Mouse (Mus musculus) hindbrain, embryonic 14.5 days (tissue): ENCODE data around the gene Mmrn1. TPM values are rescaled to one million over a fixed set of nuclear protein-coding genes. Genes with fewer than 3 reads are reported as not detected.

Experiments used
- ATAC-seq: fragments of 200-750 bp; cut with Nextera tagmentation; 2 replicates; pipeline ENCODE4 v1.8.0; 2017; ENCODE audit warnings: moderate number of reproducible peaks, mild to moderate bottlenecking, moderate TSS enrichment, moderate library complexity; ENCODE audit not compliant: low FRiP score
- DNase-seq: peaks from one replicate; pipeline ENCODE4 v3.0.0-alpha.2; 2015; ENCODE audit warnings: low spot score
- H3K27ac ChIP-seq: fragments of 300-500 bp; sonication (generic); 2 replicates; pipeline ENCODE4 v1.5.1; 2014; ENCODE audit warnings: mild to moderate bottlenecking, moderate library complexity
- H3K27me3 ChIP-seq: fragments of 300-500 bp; sonication (generic); 2 replicates; pipeline ENCODE4 v1.6.1; 2014; ENCODE audit warnings: mild to moderate bottlenecking, low read length, mixed read lengths; ENCODE audit not compliant: control insufficient read depth, insufficient read depth
- H3K36me3 ChIP-seq: fragments of 300-500 bp; sonication (generic); replicated peaks from 2 replicates; pipeline ENCODE4 v1.6.1; 2014; ENCODE audit not compliant: control insufficient read depth, insufficient read depth
- H3K4me1 ChIP-seq: fragments of 300-500 bp; sonication (generic); replicated peaks from 2 replicates; pipeline ENCODE4 v1.6.1; 2014; ENCODE audit warnings: antibody characterized with exemption, low read length, mixed read lengths; ENCODE audit not compliant: control insufficient read depth, insufficient read depth
- H3K4me2 ChIP-seq: fragments of 300-500 bp; sonication (generic); replicated peaks from 2 replicates; pipeline ENCODE4 v1.6.1; 2014; ENCODE audit warnings: mild to moderate bottlenecking, moderate library complexity
- H3K4me3 ChIP-seq: fragments of 300-500 bp; sonication (generic); replicated peaks from 2 replicates; pipeline ENCODE4 v1.5.1; 2014; ENCODE audit warnings: mild to moderate bottlenecking, low read length
- H3K9ac ChIP-seq: fragments of 300-500 bp; sonication (generic); 2 replicates; pipeline ENCODE4 v1.6.1; 2014
- H3K9me3 ChIP-seq: fragments of 300-500 bp; sonication (generic); 2 replicates; pipeline ENCODE4 v1.6.1; 2016; ENCODE audit warnings: low read length; ENCODE audit not compliant: control insufficient read depth
- WGBS: fragments of 180-500 bp; shearing (Covaris S2); extraction: QIAGEN DNeasy Blood & Tissue Kit; methylation state at CpG from one replicate; pipeline ENCODE4 v1.1.7; 2014; 5-methylcytosine and 5-hydroxymethylcytosine counted together
- polyA plus RNA-seq: library from polyadenylated mRNA; unstranded; fragments of >200 nt; fragmentation: Nextera tagmentation; extraction: Ambion mirVana; gene quantifications from 2 replicates; pipeline ENCODE4 v1.2.1, GENCODE M21; 2014

Mmrn1 gene
- polyA plus RNA-seq, 1 experiment from 2014 or later = 4.2 TPM

DNA sequence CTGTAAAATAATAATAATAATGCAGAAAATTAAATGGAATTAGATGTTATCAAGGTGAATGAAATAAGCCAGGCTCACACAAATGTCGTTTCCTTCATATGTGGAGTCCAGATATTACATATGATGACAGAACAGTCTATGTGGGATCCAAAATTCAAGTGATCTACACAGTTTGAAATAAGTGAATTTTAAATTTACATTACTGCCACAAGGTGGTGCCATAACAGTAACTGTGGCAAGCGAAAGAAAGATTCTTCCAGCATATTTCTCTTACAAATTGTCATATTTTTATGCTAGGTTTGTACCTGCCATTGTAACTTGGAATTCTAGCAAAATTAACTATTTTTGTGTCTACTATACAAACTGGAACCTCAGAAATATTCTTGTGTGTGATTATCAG is 61.1 kb downstream of the Mmrn1 start:
- ATAC-seq (no peak), DNase-seq (peak; percentile 78)
- Histone ChIP-seq H3K27ac (no peak overlapping the region), H3K36me3 (no peaks in the 10 kb centered on the region), H3K9me3 (no peaks in the 10 kb centered on the region), H3K27me3 (no peaks in the 10 kb centered on the region), H3K4me2 (no peak overlapping the region), H3K4me1 (no peaks in the 10 kb centered on the region), H3K9ac (no peak overlapping the region), H3K4me3 (no peak overlapping the region)
- 44% methylated on average over 2 of the region's 2 CpGs for WGBS

DNA sequence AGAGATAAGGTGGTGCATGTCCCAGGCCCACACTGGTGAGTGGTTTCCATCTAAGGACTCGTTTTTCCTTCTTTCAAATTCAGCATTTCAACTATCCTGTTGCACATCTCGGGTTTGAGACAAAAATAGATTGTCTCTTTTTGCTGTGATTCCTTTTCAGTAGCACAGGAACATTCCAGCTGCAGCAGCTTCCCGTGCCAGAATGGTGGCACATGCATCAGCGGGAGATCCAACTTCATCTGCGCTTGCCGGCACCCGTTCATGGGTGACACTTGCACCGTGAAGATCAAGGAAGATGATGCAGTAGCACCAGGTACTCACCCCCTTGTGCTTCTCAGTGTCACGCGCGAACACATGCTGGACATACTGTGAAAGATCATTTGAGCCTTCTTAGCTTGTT is 62.1 kb downstream of the Mmrn1 start:
- Histone ChIP-seq H3K27ac (no peak overlapping the region), H3K36me3 (no peaks in the 10 kb centered on the region), H3K9ac (no peak overlapping the region), H3K27me3 (no peaks in the 10 kb centered on the region), H3K4me1 (no peaks in the 10 kb centered on the region), H3K4me3 (no peak overlapping the region), H3K4me2 (no peak overlapping the region), H3K9me3 (no peaks in the 10 kb centered on the region)
- DNase-seq (no peak), ATAC-seq (no peak)
- 90% methylated on average over 11 of the region's 11 CpGs for WGBS

DNA sequence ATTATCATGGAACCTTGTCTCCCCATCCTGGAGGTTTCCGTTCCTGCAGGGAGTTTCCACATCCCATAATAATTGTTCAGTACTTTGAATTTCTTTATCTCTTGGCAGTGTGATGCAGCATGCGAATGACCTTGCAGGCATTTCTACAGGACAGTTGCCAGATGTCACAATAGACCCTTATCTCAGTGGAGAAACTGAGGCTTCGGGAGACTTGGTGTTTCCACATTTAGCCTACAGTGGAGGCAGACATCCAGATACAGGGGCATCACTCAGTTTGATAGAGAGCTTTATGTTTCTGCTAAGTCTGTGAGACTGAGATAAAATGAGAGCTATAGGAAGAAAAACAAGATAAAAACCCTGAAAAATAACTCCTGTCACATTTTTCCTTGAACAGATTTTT is 63.0 kb downstream of the Mmrn1 start:
- no peak overlapping the region for H3K27ac ChIP-seq
- H3K4me3 ChIP-seq = no peak overlapping the region
- H3K9ac ChIP-seq = no peak overlapping the region
- H3K9me3 ChIP-seq = no peaks in the 10 kb centered on the region
- WGBS = 92% methylated on average over 3 of the region's 3 CpGs
- H3K27me3 ChIP-seq = no peaks in the 10 kb centered on the region
- DNase-seq (no peak), ATAC-seq (no peak)
- H3K4me2 ChIP-seq = no peak overlapping the region
- H3K4me1 ChIP-seq = no peaks in the 10 kb centered on the region
- no peaks in the 10 kb centered on the region for H3K36me3 ChIP-seq

DNA sequence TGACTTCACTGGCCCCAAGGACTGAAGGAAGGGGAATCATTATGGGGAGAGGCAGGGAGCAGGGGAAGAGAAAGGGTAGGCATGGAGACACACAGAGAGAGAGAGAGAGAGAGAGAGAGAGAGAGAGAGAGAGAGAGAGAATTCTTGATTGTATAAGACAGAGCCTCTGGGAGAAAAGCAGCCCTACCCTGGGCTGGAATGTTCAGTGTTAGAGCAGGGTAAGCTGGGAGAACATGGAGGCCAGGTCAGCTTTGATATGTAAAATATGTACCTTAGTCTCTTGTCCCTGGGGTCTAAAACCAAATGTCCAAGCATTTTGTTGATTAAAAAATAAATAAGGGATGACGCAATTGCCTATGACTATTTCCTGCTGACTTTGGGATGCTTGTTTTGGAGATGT is 67.6 kb downstream of the Mmrn1 start:
- Histone ChIP-seq H3K27me3 (no peaks in the 10 kb centered on the region), H3K4me3 (no peak overlapping the region), H3K9me3 (no peaks in the 10 kb centered on the region), H3K36me3 (no peaks in the 10 kb centered on the region), H3K4me2 (no peak overlapping the region), H3K9ac (no peak overlapping the region), H3K4me1 (peaks cover 10% of the 10 kb centered on the region; the same call in 1 of the 2 replicates), H3K27ac (no peak overlapping the region)
- ATAC-seq (no peak), DNase-seq (no peak)
- 91% methylated on average over 1 of the region's 1 CpGs for WGBS

DNA sequence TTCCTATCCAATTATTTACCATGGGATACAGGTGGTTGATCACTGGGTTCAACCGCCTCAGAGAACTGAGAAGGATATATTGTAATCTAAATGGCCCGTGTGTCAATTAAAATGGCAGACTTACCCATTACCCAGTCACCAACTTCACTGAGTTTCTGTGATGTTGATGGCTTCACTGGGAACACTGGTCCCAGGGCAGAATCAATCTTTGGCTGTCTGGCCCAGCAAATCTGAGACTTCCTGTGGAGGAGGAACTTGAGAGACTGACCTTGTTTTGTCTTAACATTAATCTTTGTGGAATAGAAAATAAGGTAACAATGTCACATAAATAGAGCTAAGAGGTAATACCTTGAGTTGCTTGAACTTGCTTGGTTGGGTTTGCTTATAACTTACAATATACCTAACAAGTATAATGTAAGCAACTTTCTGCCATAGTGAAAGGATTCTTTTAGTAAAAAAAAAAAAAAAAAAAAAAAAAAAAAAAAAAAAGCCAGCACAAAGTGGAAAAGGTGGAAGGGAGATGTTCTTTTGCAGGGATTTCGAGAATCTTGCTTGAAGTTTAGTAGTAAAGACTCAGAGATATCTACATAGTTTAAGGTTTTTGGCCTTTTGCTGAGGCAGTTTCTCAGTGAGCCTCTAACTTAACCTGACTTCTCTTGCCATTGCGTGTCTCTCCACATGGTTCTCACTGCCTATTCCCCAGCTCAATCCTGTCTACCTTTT is 68.8 kb downstream of the Mmrn1 start:
- DNase-seq = no peak

DNA sequence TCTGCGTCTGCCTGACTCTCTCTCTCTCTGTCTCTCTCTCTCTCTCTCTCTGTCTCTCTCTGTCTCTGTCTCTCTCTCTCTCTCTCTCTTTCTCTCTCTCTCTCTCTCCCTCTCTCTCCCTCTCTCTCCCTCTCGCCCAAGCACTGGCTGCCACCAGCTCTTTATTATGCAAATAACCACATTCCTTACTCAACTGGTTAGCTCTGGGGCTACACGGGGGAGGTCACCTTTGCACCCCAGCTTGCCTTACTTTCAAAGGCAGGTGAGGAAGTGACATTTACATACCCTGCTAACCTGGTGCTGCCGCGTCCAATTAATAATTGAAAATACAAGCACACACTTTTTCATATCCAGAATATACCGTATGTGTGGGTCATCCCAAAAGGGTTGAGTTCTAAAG is 69.3 kb downstream of the Mmrn1 start:
- H3K4me1 ChIP-seq = peaks cover 10% of the 10 kb centered on the region; the same call in 1 of the 2 replicates
- H3K4me3 ChIP-seq = no peak overlapping the region
- DNase-seq (no peak), ATAC-seq (no peak; the same call in 1 of the 2 replicates)
- no peaks in the 10 kb centered on the region for H3K9me3 ChIP-seq
- WGBS = 9% methylated on average over 6 of the region's 6 CpGs
- peak overlapping the region; percentile 18 for H3K4me2 ChIP-seq
- no peaks in the 10 kb centered on the region for H3K27me3 ChIP-seq
- no peak overlapping the region for H3K9ac ChIP-seq
- no peak overlapping the region for H3K27ac ChIP-seq
- no peaks in the 10 kb centered on the region for H3K36me3 ChIP-seq

More for the DNA sequence above, 68.8 kb downstream of the Mmrn1 start:
- Histone ChIP-seq H3K27ac (no peak overlapping the region), H3K4me3 (no peak overlapping the region), H3K9me3 (no peaks in the 10 kb centered on the region), H3K4me2 (no peak overlapping the region), H3K9ac (no peak overlapping the region), H3K27me3 (no peaks in the 10 kb centered on the region), H3K36me3 (no peaks in the 10 kb centered on the region), H3K4me1 (peaks cover 10% of the 10 kb centered on the region; the same call in 1 of the 2 replicates)
- ATAC-seq = no peak
- 66% methylated on average over 4 of the region's 4 CpGs for WGBS

DNA sequence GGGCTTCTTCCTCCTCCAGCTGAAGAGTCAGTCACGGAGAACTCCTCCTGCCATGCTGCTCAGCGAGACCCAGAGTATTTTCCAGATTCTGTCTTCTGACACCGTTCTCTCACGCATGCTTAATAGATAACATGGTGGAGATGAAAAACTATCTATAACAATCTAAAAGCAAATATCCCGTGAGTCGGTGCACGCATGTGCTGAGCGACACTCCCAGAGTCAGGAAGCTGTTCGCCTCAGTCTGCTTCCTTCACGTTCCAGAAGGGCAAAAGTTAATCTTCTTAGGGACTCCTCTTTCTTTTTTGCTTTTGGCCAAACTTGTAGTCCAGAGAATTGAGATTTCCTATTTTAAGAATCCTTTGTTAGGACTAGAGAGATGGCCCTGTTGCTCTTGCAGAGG is 69.7 kb downstream of the Mmrn1 start:
- H3K9me3 ChIP-seq = no peaks in the 10 kb centered on the region
- no peak overlapping the region for H3K4me3 ChIP-seq
- ATAC-seq = no peak
- no peak for DNase-seq
- no peak overlapping the region for H3K9ac ChIP-seq
- 37% methylated on average over 10 of the region's 10 CpGs for WGBS
- peak overlapping the region; percentile 18 for H3K4me2 ChIP-seq
- H3K27ac ChIP-seq = no peak overlapping the region
- no peaks in the 10 kb centered on the region for H3K36me3 ChIP-seq
- H3K4me1 ChIP-seq = peaks cover 10% of the 10 kb centered on the region; the same call in 1 of the 2 replicates
- H3K27me3 ChIP-seq = no peaks in the 10 kb centered on the region

DNA sequence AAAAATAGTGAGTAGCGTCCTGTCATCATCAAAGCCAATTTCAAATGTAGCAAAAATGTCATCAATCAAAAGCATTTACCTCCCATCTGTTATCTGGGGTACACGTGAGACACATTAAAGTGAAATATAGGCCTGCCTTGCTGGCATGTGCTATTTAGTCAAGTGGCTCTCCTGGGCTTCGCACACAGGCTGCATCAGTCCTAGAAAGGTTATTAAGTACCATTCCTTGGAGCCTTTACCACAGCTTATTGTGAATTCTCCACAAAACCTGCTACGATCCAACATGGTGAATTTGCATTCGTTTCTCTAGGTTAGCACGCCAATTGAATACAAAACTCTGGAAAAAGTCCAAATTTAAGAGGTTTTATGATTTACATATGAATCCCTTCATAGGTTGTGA is 70.8 kb downstream of the Mmrn1 start:
- H3K27ac ChIP-seq = no peak overlapping the region

DNA sequence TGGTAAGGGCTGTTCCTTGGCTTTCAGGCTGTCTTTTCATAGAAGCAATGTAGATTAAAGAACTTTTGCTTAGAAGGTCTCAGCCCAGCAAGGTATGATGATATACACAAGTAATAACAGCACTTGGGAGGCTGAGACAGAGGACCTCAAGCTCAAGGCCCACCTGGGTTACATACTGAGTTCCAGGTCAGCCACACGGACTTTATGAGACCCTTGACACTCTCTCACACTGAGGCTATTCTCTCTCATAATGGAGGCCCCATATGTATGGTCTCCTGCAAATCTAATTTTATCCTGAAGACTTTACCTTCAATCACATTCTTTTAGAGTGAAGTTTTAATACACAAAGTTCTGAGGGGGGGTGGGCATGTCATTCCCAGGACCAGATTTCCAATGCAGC is 71.6 kb downstream of the Mmrn1 start:
- Histone ChIP-seq H3K36me3 (no peaks in the 10 kb centered on the region), H3K27ac (no peak overlapping the region), H3K4me1 (peaks cover 10% of the 10 kb centered on the region; the same call in 1 of the 2 replicates), H3K4me3 (no peak overlapping the region), H3K9me3 (no peaks in the 10 kb centered on the region), H3K9ac (no peak overlapping the region), H3K4me2 (no peak overlapping the region), H3K27me3 (no peaks in the 10 kb centered on the region)
- WGBS = 69% methylated on average over 1 of the region's 1 CpGs
- no peak for DNase-seq
- ATAC-seq = no peak

More for the DNA sequence above, 70.8 kb downstream of the Mmrn1 start:
- no peaks in the 10 kb centered on the region for H3K9me3 ChIP-seq
- 33% methylated on average over 6 of the region's 6 CpGs for whole genome bisulfite sequencing
- H3K4me1 ChIP-seq = peaks cover 10% of the 10 kb centered on the region; the same call in 1 of the 2 replicates
- DNase-seq = peak; percentile 31
- ATAC-seq = peak; percentile 53; the same call in 1 of the 2 replicates
- H3K36me3 ChIP-seq = no peaks in the 10 kb centered on the region
- H3K4me3 ChIP-seq = no peak overlapping the region
- H3K27me3 ChIP-seq = no peaks in the 10 kb centered on the region
- H3K4me2 ChIP-seq = no peak overlapping the region
- no peak overlapping the region for H3K9ac ChIP-seq
